Mouse (Mus musculus) cortical plate, adult 2 months (tissue): Measurements from ENCODE around the gene Myom3.

Experiments used
- CTCF ChIP-seq: fragments of 200-500 bp; IDR thresholded peaks from 2 replicates; pipeline ENCODE4 v1.5.1; 2011; ENCODE audit warnings: mild to moderate bottlenecking, control low read depth, low read length; ENCODE audit not compliant: insufficient read depth; ENCODE audit errors: extremely low read depth
- POLR2A ChIP-seq: fragments of 200-500 bp; IDR thresholded peaks from 2 replicates; pipeline ENCODE4 v1.6.1; 2011; ENCODE audit warnings: mild to moderate bottlenecking, low read length, control low read depth; ENCODE audit not compliant: insufficient read depth; ENCODE audit errors: extremely low read depth

DNA sequence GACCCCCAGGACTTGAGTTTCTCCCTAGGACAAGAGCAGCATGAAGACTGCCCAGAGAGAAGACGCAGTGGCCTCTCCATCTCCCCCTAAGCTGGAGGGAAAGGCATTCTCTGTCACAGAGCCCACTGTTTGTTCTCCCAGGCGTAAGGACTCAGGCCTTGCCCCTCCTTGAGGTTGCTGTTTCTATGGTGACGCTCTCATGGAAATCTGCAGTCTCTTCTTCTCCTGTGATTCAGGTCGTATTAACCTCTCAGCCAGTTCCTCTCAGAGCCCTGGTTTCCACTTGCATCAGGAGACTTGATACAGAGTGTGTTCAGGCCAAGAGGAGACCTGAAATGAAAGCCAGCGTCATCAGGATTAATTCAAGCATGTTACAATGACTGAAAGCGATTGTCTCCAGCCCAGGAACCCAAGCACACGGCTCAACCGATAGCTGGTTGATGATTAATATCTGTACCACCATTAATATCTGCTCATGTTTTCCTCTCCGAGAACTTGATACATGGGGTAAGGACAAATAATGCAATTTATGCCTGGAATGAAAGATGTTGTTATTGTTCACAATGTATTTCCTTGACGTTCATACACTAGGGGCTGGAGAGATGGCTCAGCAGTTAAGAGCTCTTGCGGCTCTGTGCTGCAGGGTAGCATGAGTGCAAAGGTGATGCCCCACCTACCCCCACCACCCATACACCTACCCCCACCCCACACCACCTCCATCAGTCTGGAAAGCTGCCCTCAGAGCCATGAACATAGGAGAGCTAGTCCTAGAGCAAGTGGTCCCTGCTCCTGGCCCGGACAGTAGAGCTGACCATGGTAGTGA lies 74.0 kb downstream of the Myom3 start:
- no peak for TF ChIP-seq CTCF
- TF ChIP-seq POLR2A, result no peak
